Mouse (Mus musculus) Patski (cell line): ENCODE data around the gene Nell1. TPM values are rescaled to one million over a fixed set of nuclear protein-coding genes. Genes with fewer than 3 reads are reported as not detected.

Experiments
- ATAC-seq: fragments of 100-300 bp; one replicate; pipeline ENCODE4 v1.8.0; 2021
- CTCF ChIA-PET: fragments of 350-600 bp; sonication (Branson Sonifier 250); formaldehyde crosslinking; loops from one replicate; lab custom pipeline; 2022; ENCODE audit warnings: inconsistent platforms; lab: Charles Lee
- POLR2A ChIA-PET: fragments of 350-600 bp; sonication (Branson Sonifier 250); formaldehyde crosslinking; loops from one replicate; lab custom pipeline; 2022; ENCODE audit warnings: antibody characterized with exemption, inconsistent platforms; lab: Charles Lee
- DNase-seq: peaks from one replicate; pipeline ENCODE4 v3.0.0-alpha.2; 2011; ENCODE audit warnings: low read depth, low spot score
- H3K27me3 ChIP-seq: fragments of 371-371 bp; one replicate; pipeline ENCODE4 v1.5.1; 2021
- CTCF ChIP-seq: fragments of 100-300 bp; IDR thresholded peaks from one replicate; pipeline ENCODE4 v1.5.1; 2021
- in situ Hi-C: fragments of 300-500 bp; cut with MboI; formaldehyde crosslinking; loops from 3 replicates; pipeline ENCODE4 v1.11.1; 2018; ENCODE audit warnings: low pct_unique_long_range_greater_than_20kb, mixed read lengths
- polyA plus RNA-seq: library from polyadenylated mRNA; unstranded; gene quantifications from one replicate; pipeline ENCODE4 v1.2.3, GENCODE M21; 2021

The Nell1 gene
- polyA plus RNA-seq, 1 experiment from 2014 or later: 0.05 TPM

GRCm38 (mm10) chr7:50162602-50163001 lies 187.9 kb downstream of the Nell1 start:
- CTCF ChIA-PET: no interaction called here
- H3K27me3 ChIP-seq: no peaks in the 10 kb centered on the region
- POLR2A ChIA-PET: no interaction called here
- ATAC-seq (no peak), DNase-seq (no peak)
- TF ChIP-seq CTCF: no peak
- in situ Hi-C loops: no loop called here

GRCm38 (mm10) chr7:50168778-50169177 lies 194.1 kb downstream of the Nell1 start:
- no peak for ATAC-seq
- in situ Hi-C loops: no loop called here
- no peak for TF ChIP-seq CTCF
- POLR2A ChIA-PET: no interaction called here
- H3K27me3 ChIP-seq: no peaks in the 10 kb centered on the region
- DNase-seq: no peak
- CTCF ChIA-PET: no interaction called here

- in situ Hi-C loops: no loop called here
- H3K27me3 ChIP-seq: no peaks in the 10 kb centered on the region
- DNase-seq: no peak
- ChIA-PET CTCF (no interaction called here), POLR2A (no interaction called here)
- TF ChIP-seq CTCF: no peak
- ATAC-seq: no peak
Observed at GRCm38 (mm10) chr7:50186306-50186705, 211.6 kb downstream of the Nell1 start.

GRCm38 (mm10) chr7:50193955-50194354 lies 219.3 kb downstream of the Nell1 start:
- H3K27me3 ChIP-seq: no peaks in the 10 kb centered on the region
- ChIA-PET CTCF (interaction anchor here (2.1 kb wide), 1 partner anchor 18 kb away, joined by 4 read pairs; no protein-coding TSS in a partner anchor), POLR2A (no interaction called here)
- ATAC-seq (no peak), DNase-seq (no peak)
- in situ Hi-C loops: no loop called here
- no peak for TF ChIP-seq CTCF

GRCm38 (mm10) chr7:50195080-50195611 lies 220.5 kb downstream of the Nell1 start:
- in situ Hi-C loops: no loop called here
- ATAC-seq (no peak), DNase-seq (no peak)
- ChIA-PET CTCF (interaction anchor here (2.1 kb wide), 1 partner anchor 17 kb away, joined by 4 read pairs; no protein-coding TSS in a partner anchor), POLR2A (no interaction called here)
- H3K27me3 ChIP-seq: no peaks in the 10 kb centered on the region
- no peak for TF ChIP-seq CTCF

GRCm38 (mm10) chr7:50205268-50205667 lies 230.6 kb downstream of the Nell1 start:
- ATAC-seq (no peak), DNase-seq (no peak)
- ChIA-PET CTCF (no interaction called here), POLR2A (no interaction called here)
- TF ChIP-seq CTCF: no peak
- in situ Hi-C loops: no loop called here
- H3K27me3 ChIP-seq: peaks cover 4% of the 10 kb centered on the region

GRCm38 (mm10) chr7:50210678-50211251 lies 236.1 kb downstream of the Nell1 start:
- CTCF ChIA-PET: no interaction called here
- DNase-seq (no peak), ATAC-seq (no peak)
- no peaks in the 10 kb centered on the region for H3K27me3 ChIP-seq
- in situ Hi-C loops: no loop called here
- TF ChIP-seq CTCF: no peak
- POLR2A ChIA-PET: no interaction called here

GRCm38 (mm10) chr7:50221849-50222248 lies 247.2 kb downstream of the Nell1 start:
- in situ Hi-C loops: no loop called here
- ChIA-PET CTCF (no interaction called here), POLR2A (interaction anchor here (0.6 kb wide), 1 partner anchor 1265 kb away, joined by 3 read pairs; no protein-coding TSS in a partner anchor)
- H3K27me3 ChIP-seq: peaks cover 21% of the 10 kb centered on the region
- ATAC-seq (no peak), DNase-seq (no peak)
- TF ChIP-seq CTCF: no peak

- TF ChIP-seq CTCF: no peak
- POLR2A ChIA-PET: no interaction called here
- peaks cover 24% of the 10 kb centered on the region for H3K27me3 ChIP-seq
- ATAC-seq (no peak), DNase-seq (no peak)
- in situ Hi-C loops: no loop called here
- CTCF ChIA-PET: no interaction called here
Observed at GRCm38 (mm10) chr7:50226621-50227020, 252.0 kb downstream of the Nell1 start.

- ATAC-seq (no peak), DNase-seq (no peak)
- CTCF ChIA-PET: no interaction called here
- in situ Hi-C loops: no loop called here
- peaks cover 16% of the 10 kb centered on the region for H3K27me3 ChIP-seq
- POLR2A ChIA-PET: no interaction called here
- no peak for TF ChIP-seq CTCF
Observed at GRCm38 (mm10) chr7:50228273-50228672, 253.6 kb downstream of the Nell1 start.

GRCm38 (mm10) chr7:50241213-50241612 lies 266.5 kb downstream of the Nell1 start:
- ChIA-PET POLR2A (no interaction called here), CTCF (no interaction called here)
- TF ChIP-seq CTCF: no peak
- DNase-seq (no peak), ATAC-seq (no peak)
- in situ Hi-C loops: no loop called here
- H3K27me3 ChIP-seq: no peaks in the 10 kb centered on the region
